Mouse (Mus musculus) left cerebral cortex, adult 2 months (tissue): Measurements from ENCODE around the gene Mlf2. TPM values are rescaled to one million over a fixed set of nuclear protein-coding genes. Genes with fewer than 3 reads are reported as not detected.
"Not testable (repeated sequence)": the region's sequence is repeated elsewhere in the genome, so short reads cannot be mapped to it uniquely, and the experiment has no call there.

Experiments
- DNase-seq, 2 experiments: peaks; one replicate each; pipeline ENCODE4 v3.0.0; 2021 to 2022; ENCODE audit warnings: low spot score in 2 of 2, mixed read lengths in 1 of 2; ENCODE audit errors: extremely low spot score in 1 of 2
- H3K27ac ChIP-seq: fragments of 200-600 bp; 2 replicates; pipeline ENCODE4 v1.8.1; 2022
- H3K4me3 ChIP-seq: fragments of 200-600 bp; 2 replicates; pipeline ENCODE4 v1.8.1; 2022
- CTCF ChIP-seq: fragments of 200-600 bp; IDR thresholded peaks from 2 replicates; pipeline ENCODE4 v1.8.1; 2022; ENCODE audit warnings: antibody characterized with exemption, mild to moderate bottlenecking, moderate library complexity
- intact Hi-C: fragments of 180-260 bp; cut with DNase I; formaldehyde crosslinking; loops from one replicate; pipeline ENCODE4 v1.15.1; 2025
- long read RNA-seq, 2 experiments: library from polyadenylated mRNA; stranded (forward); transcript quantifications; one replicate each; pipeline ENCODE4 v2.0.0; 2021; ENCODE audit warnings: borderline mapping rate in 2 of 2
- total RNA-seq, 2 experiments: library from RNA; stranded (reverse); gene quantifications; 2 replicates each; pipeline ENCODE4 v1.2.3; 2021

The Mlf2 gene
- 100 to 1,000 TPM; 617 to 624 TPM for total RNA-seq
- long read RNA-seq, experiment 1, transcript Mlf2-201 (9 exons, 1,451 nt): minor isoform, 38 of 650 reads
- long read RNA-seq, experiment 1, transcript Mlf2-202 (9 exons, 1,475 nt): major isoform, 498 of 650 reads
- long read RNA-seq, experiment 1, partial matches to known transcripts: 82 of 650 reads
- long read RNA-seq, experiment 1, other reads (novel, unspliced or antisense): 32 of 650 reads
- long read RNA-seq, experiment 2, transcript Mlf2-202 (9 exons, 1,475 nt): major isoform, 341 of 468 reads
- long read RNA-seq, experiment 2, transcript Mlf2-201 (9 exons, 1,451 nt): minor isoform, 25 of 468 reads
- long read RNA-seq, experiment 2, partial matches to known transcripts: 73 of 468 reads
- long read RNA-seq, experiment 2, other reads (novel, unspliced or antisense): 29 of 468 reads

GRCm38 (mm10) chr6:124930754-124931524, at the start of gene Mlf2:
Gene Mlf2 (plus strand): TSS chr6:124931386.
- peak; percentile 98 for TF ChIP-seq CTCF
- Histone ChIP-seq H3K4me3 (peak within 1 kb of the TSS; percentile 98), H3K27ac (peak within 1 kb of the TSS; percentile 91)
- peak; percentile 99 for DNase-seq
- intact Hi-C loops: loop anchor here (1.0 to 5.0 kb wide), 6 partner anchors 13 to 156 kb away; partner anchors contain the start of genes Cops7a and Pianp

- intact Hi-C loops: no loop called here
- DNase-seq: no peak
- Histone ChIP-seq H3K27ac (no peak overlapping the region), H3K4me3 (no peak overlapping the region)
- TF ChIP-seq CTCF: no peak
These were observed 49.4 kb upstream of the Mlf2 start for GRCm38 (mm10) chr6:124881821-124882220.

- Histone ChIP-seq H3K27ac (no peak overlapping the region), H3K4me3 (no peak overlapping the region)
- intact Hi-C loops: no loop called here
- no peak for DNase-seq
- TF ChIP-seq CTCF: no peak
These were observed 47.8 kb upstream of the Mlf2 start for GRCm38 (mm10) chr6:124883351-124883750.

GRCm38 (mm10) chr6:124884714-124885500, 46.3 kb upstream of the Mlf2 start:
- DNase-seq: no peak
- no peak overlapping the region for H3K27ac ChIP-seq
- intact Hi-C loops: no loop called here
- H3K4me3 ChIP-seq: no peak overlapping the region
- TF ChIP-seq CTCF: no peak

- intact Hi-C loops: no loop called here
- no peak for DNase-seq
- TF ChIP-seq CTCF: no peak
- Histone ChIP-seq H3K27ac (no peak overlapping the region), H3K4me3 (no peak overlapping the region)
These were observed 45.2 kb upstream of the Mlf2 start for GRCm38 (mm10) chr6:124885956-124886381.

GRCm38 (mm10) chr6:124887986-124888385, 43.2 kb upstream of the Mlf2 start, which contains the start of gene Cd4:
Gene Cd4 (minus strand): TSS chr6:124888221.
- TF ChIP-seq CTCF: no peak
- no peak for DNase-seq
- Histone ChIP-seq H3K4me3 (no peak within 1 kb of the TSS), H3K27ac (no peak within 1 kb of the TSS)
- intact Hi-C loops: no loop called here

- Histone ChIP-seq H3K4me3 (no peak overlapping the region), H3K27ac (no peak overlapping the region)
- TF ChIP-seq CTCF: no peak
- intact Hi-C loops: no loop called here
- DNase-seq: no peak
These were observed 42.5 kb upstream of the Mlf2 start for GRCm38 (mm10) chr6:124888555-124889125.

GRCm38 (mm10) chr6:124890997-124891396, 40.2 kb upstream of the Mlf2 start:
- DNase-seq: no peak
- Histone ChIP-seq H3K27ac (no peak overlapping the region), H3K4me3 (no peak overlapping the region)
- TF ChIP-seq CTCF: no peak
- intact Hi-C loops: no loop called here

- DNase-seq, H3K4me3 ChIP-seq, H3K27ac ChIP-seq, intact Hi-C loops: not testable (repeated sequence)
These were observed 37.1 kb upstream of the Mlf2 start for GRCm38 (mm10) chr6:124894113-124894512.

- intact Hi-C loops: no loop called here
- TF ChIP-seq CTCF: no peak
These were observed 32.8 kb upstream of the Mlf2 start for GRCm38 (mm10) chr6:124898359-124898758.

GRCm38 (mm10) chr6:124900056-124900800, 31.0 kb upstream of the Mlf2 start:
- no peak for TF ChIP-seq CTCF
- no peak overlapping the region for H3K4me3 ChIP-seq
- intact Hi-C loops: loop anchor here (5.0 kb wide), 1 partner anchor 182 kb away; no protein-coding TSS in a partner anchor
- DNase-seq: no peak
- H3K27ac ChIP-seq: no peak overlapping the region

More at GRCm38 (mm10) chr6:124898359-124898758, 32.8 kb upstream of the Mlf2 start:
- Histone ChIP-seq H3K27ac (no peak overlapping the region), H3K4me3 (no peak overlapping the region)
- DNase-seq: no peak
